ENCODE assay signal across 9 mouse cellular contexts in genomic region chr11:67922755-67923125, GRCm38 (mm10). TPM values are rescaled to one million over a fixed set of nuclear protein-coding genes. Genes with fewer than 3 reads are reported as not detected.
A peak's percentile ranks its signal among the peaks of the same experiment; 100 is the strongest.
DNase-seq lines count a peak whose midpoint lies in the region; ATAC-seq lines count a peak whose summit lies in the region.
"Had no signal": no experiment of that assay in that cellular context is flagged by ENCODE, and none has a peak within 500 bp of the region (broad histone marks: within the 10 kb centered on the region; RNA-seq: fewer than 3 reads in every experiment).

No protein-coding gene starts in this region.

- DNase-seq in cerebellum, postnatal 25 days, result peak; percentile 9 to 50
- DNase-seq in cerebellum, adult 11 months, result no peak
- peak; percentile 68 to 75 for DNase-seq in heart, adult 9 months (ENCODE audit: low spot score in 2 of 2)
- DNase-seq in kidney, adult 8-10 months, result peak; percentile 93
- peak; percentile 79 for DNase-seq in thymus, postnatal 25 days

- peak overlapping the region; percentile 100 for H3K4me2 ChIP-seq in embryonic facial prominence, embryonic 13.5 days
- peak overlapping the region; percentile 77 for H3K4me2 ChIP-seq in liver, embryonic 15.5 days
- H3K4me2 ChIP-seq in neural tube, embryonic 14.5 days (ENCODE audit: low read depth, low read length), result peak overlapping the region; percentile 100

- H3K4me1 ChIP-seq in embryonic facial prominence, embryonic 13.5 days, result peaks cover 4% of the 10 kb centered on the region; the same call in 1 of the 2 replicates
- peaks cover 14% of the 10 kb centered on the region for H3K4me1 ChIP-seq in liver, embryonic 15.5 days (replicated peaks)
- H3K4me1 ChIP-seq in neural tube, embryonic 14.5 days (ENCODE audit: control insufficient read depth, insufficient read depth, low read length), result no peaks in the 10 kb centered on the region

- peaks cover 36% of the 10 kb centered on the region for H3K27me3 ChIP-seq in embryonic facial prominence, embryonic 13.5 days
- peaks cover 47% of the 10 kb centered on the region for H3K27me3 ChIP-seq in liver, embryonic 15.5 days
- H3K27me3 ChIP-seq in neural tube, embryonic 14.5 days (ENCODE audit: control insufficient read depth, insufficient read depth, low read length), result peaks cover 17% of the 10 kb centered on the region; the same call in 1 of the 2 replicates

- H3K9ac ChIP-seq in embryonic facial prominence, embryonic 13.5 days, result peak overlapping the region; percentile 74
- no peak overlapping the region for H3K9ac ChIP-seq in liver, embryonic 15.5 days
- H3K9ac ChIP-seq in neural tube, embryonic 14.5 days (replicated peaks; ENCODE audit: low read depth, low read length), result no peak overlapping the region

- no peaks in the 10 kb centered on the region for H3K36me3 ChIP-seq in embryonic facial prominence, embryonic 13.5 days
- H3K36me3 ChIP-seq in liver, embryonic 15.5 days (replicated peaks), result no peaks in the 10 kb centered on the region
- no peaks in the 10 kb centered on the region for H3K36me3 ChIP-seq in neural tube, embryonic 14.5 days (ENCODE audit: control insufficient read depth, insufficient read depth, low read length)
- H3K36me3 ChIP-seq: G1E had no signal

- H3K27ac ChIP-seq in embryonic facial prominence, embryonic 13.5 days, result peak overlapping the region; percentile 48; the same call in 1 of the 2 replicates
- no peak overlapping the region for H3K27ac ChIP-seq in liver, embryonic 15.5 days (replicated peaks)
- H3K27ac ChIP-seq in neural tube, embryonic 14.5 days (ENCODE audit: low read depth, low read length), result no peak overlapping the region

- WGBS in embryonic facial prominence, embryonic 13.5 days, result 0% methylated on average over 12 of the region's 12 CpGs
- WGBS in liver, embryonic 15.5 days (ENCODE audit: insufficient replicate concordance), result under 1% methylated on average over 12 of the region's 12 CpGs
- WGBS in neural tube, embryonic 14.5 days, result under 1% methylated on average over 12 of the region's 12 CpGs

- H3K4me3 ChIP-seq in embryonic facial prominence, embryonic 13.5 days, result peak overlapping the region; percentile 72
- peak overlapping the region; percentile 50 for H3K4me3 ChIP-seq in liver, embryonic 15.5 days (replicated peaks)
- H3K4me3 ChIP-seq in neural tube, embryonic 14.5 days (ENCODE audit: low read depth, low read length), result peak overlapping the region; percentile 60

- no peaks in the 10 kb centered on the region for H3K9me3 ChIP-seq in embryonic facial prominence, embryonic 13.5 days
- H3K9me3 ChIP-seq in liver, embryonic 15.5 days (replicated peaks), result no peaks in the 10 kb centered on the region
- H3K9me3 ChIP-seq in neural tube, embryonic 14.5 days (ENCODE audit: control insufficient read depth, low read length), result no peaks in the 10 kb centered on the region

- ATAC-seq in embryonic facial prominence, embryonic 13.5 days (ENCODE audit: insufficient number of reproducible peaks, insufficient read depth, low FRiP score, low TSS enrichment, low read depth), result peak; percentile 65; the same call in 1 of the 2 replicates
- ATAC-seq in liver, embryonic 15.5 days (ENCODE audit: insufficient read depth), result no peak
- ATAC-seq in neural tube, embryonic 14.5 days (ENCODE audit: low read depth), result peak; percentile 85

RNA-seq across cellular contexts. Expression of gene Usp43, which starts 0.8 kb away (rescaled TPM):
- 0.93 and 1.3 TPM in 2 replicates for polyA plus RNA-seq in embryonic facial prominence, embryonic 13.5 days (2015; fragmentation: Nextera tagmentation; extraction: Ambion mirVana)
- polyA plus RNA-seq in liver, embryonic 15.5 days (2015; fragmentation: Nextera tagmentation; extraction: Ambion mirVana), result not detected in 2 replicates
- 0.53 and 0.72 TPM in 2 replicates for polyA plus RNA-seq in neural tube, embryonic 14.5 days (2014; fragmentation: Nextera tagmentation; extraction: Ambion mirVana)
- polyA plus RNA-seq: G1E had no signal

RNA-seq across cellular contexts. Expression of gene Cfap52, which starts 42.7 kb away (rescaled TPM):
- polyA plus RNA-seq in embryonic facial prominence, embryonic 13.5 days (2015; fragmentation: Nextera tagmentation; extraction: Ambion mirVana), result 0.63 and 0.66 TPM in 2 replicates
- polyA plus RNA-seq in liver, embryonic 15.5 days (2015; fragmentation: Nextera tagmentation; extraction: Ambion mirVana), result not detected in 2 replicates
- 2.6 and 3.3 TPM in 2 replicates for polyA plus RNA-seq in neural tube, embryonic 14.5 days (2014; fragmentation: Nextera tagmentation; extraction: Ambion mirVana)
- polyA plus RNA-seq: G1E had no signal

RNA-seq across cellular contexts. Expression of gene Stx8, which starts 43.3 kb away (rescaled TPM):
- 62.1 and 68.1 TPM in 2 replicates for polyA plus RNA-seq in embryonic facial prominence, embryonic 13.5 days (2015; fragmentation: Nextera tagmentation; extraction: Ambion mirVana)
- polyA plus RNA-seq in liver, embryonic 15.5 days (2015; fragmentation: Nextera tagmentation; extraction: Ambion mirVana), result 17.3 and 20.0 TPM in 2 replicates
- polyA plus RNA-seq in neural tube, embryonic 14.5 days (2014; fragmentation: Nextera tagmentation; extraction: Ambion mirVana), result 68.5 and 71.3 TPM in 2 replicates
